Mouse (Mus musculus): ENCODE data around the gene Fscn2. TPM values are rescaled to one million over a fixed set of nuclear protein-coding genes. Genes with fewer than 3 reads are reported as not detected.

Gene Fscn2
- total and polyA plus RNA-seq, 3 experiments, result 0.21 TPM; not detected in 2

DNA sequence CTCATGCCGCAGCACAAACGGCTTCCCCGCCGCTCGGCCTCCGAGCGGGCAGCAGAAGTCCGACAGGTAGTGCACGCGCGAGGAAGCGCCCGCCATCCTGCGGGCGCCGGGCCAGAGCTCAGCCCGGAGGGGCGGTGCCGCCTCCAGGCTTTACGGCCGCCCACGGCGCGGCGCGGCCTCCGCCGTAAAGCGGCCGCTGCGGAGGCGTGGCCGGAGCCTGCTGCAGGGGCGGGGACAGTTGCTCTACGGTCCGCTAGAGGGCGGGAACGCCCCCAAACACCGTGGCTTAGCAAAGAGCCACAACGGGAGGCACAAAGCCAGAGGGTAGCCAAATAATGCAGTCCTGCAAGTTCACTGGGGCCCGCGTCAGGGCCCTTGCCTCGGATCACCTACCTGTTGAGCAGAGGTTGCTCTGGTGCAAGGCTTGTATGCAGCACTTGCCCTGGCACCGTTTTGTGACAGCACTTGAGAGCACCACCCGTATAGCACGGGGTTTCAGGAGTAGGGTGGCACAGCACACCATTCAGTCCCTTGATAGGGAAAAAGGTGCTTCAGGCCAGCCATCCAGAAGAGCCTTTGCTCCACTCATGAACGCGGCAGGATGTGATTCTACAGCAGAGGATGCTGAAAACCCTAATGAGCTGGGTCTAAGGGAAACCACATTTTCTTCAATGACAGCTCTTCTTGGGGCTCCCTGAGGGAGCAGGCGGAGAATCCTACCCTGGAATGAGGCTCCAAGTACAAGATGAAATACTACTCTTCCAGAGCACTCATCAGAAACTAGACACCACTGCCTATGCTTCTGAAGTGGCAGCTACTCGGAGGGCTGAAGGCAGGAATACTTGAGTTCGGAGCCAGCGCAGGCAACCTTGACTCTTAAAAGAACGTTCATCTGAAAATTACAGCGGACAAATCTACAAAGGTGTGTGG is 17.5 kb downstream of the Fscn2 start, which contains the start of gene Faap100:
TSS of gene Faap100 (minus strand) at position 154 of the 930 bp plus-strand sequence.
- peak; percentile 94 to 95 for DNase-seq
- Histone ChIP-seq H3K27ac (peak within 1 kb of the TSS; percentile 72), H3K27me3 (ENCODE audit: control insufficient read depth, insufficient read depth, low read length) (no peaks in the 10 kb centered on the region), H3K79me2 (replicated peaks; ENCODE audit: control insufficient read depth, insufficient read depth, low read length) (no peaks in the 10 kb centered on the region), H3K9ac (ENCODE audit: low read depth, low read length) (peak within 1 kb of the TSS; percentile 77), H3K4me3 (peak within 1 kb of the TSS; percentile 87), H3K4me1 (ENCODE audit: control insufficient read depth, insufficient read depth, low read length) (peaks cover 13% of the 10 kb centered on the region), H3K36me3 (ENCODE audit: control insufficient read depth, insufficient read depth, low read length) (peaks cover 3% of the 10 kb centered on the region; the same call in 1 of the 2 replicates)
- intact Hi-C loops (cut with DNase I), result no loop called here
- WGBS, result 8% methylated on average over 53 of the region's 54 CpGs
- peak; percentile 97 for TF ChIP-seq CTCF (IDR thresholded peaks at IDR 0.05)
- TF ChIP-seq POLR2A (IDR thresholded peaks at IDR 0.05; ENCODE audit: insufficient read depth, low read depth, low read length), result peak; percentile 47; the same call in 1 of the 2 replicates
- 0 out of 2 replicates have a peak, but pooled peaks have one; percentile 39 for TF ChIP-seq EP300 (IDR thresholded peaks at IDR 0.05; ENCODE audit: insufficient read depth, low read depth, low read length)

DNA sequence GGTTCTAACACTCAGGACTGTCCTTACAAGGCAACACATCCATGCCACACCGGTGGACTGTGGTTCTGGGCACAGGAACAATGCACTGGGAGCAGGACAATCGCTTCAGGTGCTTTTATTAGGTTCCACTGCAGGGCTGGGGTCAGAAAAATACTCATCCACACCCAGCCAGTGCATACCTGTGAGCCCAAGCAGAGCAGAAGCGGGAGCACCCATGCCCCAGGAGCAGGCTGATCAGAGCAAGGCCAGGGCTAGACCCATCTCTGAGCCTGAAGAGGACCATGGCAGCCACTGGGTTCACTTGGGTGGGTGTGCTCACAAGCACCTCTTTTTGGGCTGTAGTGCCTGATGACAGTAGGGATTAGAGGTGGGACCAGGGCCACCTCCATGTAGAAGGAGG is 18.9 kb downstream of the Fscn2 start:
- no peaks in the 10 kb centered on the region for H3K79me2 ChIP-seq (replicated peaks; ENCODE audit: control insufficient read depth, insufficient read depth, low read length)
- no peak for TF ChIP-seq EP300 (IDR thresholded peaks at IDR 0.05; ENCODE audit: insufficient read depth, low read depth, low read length)
- no peak for TF ChIP-seq CTCF (IDR thresholded peaks at IDR 0.05)
- no peak for TF ChIP-seq POLR2A (IDR thresholded peaks at IDR 0.05; ENCODE audit: insufficient read depth, low read depth, low read length)
- no peaks in the 10 kb centered on the region for H3K27me3 ChIP-seq (ENCODE audit: control insufficient read depth, insufficient read depth, low read length)
- H3K27ac ChIP-seq, result no peak overlapping the region
- no peak overlapping the region for H3K9ac ChIP-seq (ENCODE audit: low read depth, low read length)
- peaks cover 3% of the 10 kb centered on the region; the same call in 1 of the 2 replicates for H3K36me3 ChIP-seq (ENCODE audit: control insufficient read depth, insufficient read depth, low read length)
- no peak overlapping the region for H3K4me3 ChIP-seq
- intact Hi-C loops (cut with DNase I), result no loop called here
- H3K4me1 ChIP-seq (ENCODE audit: control insufficient read depth, insufficient read depth, low read length), result peaks cover 10% of the 10 kb centered on the region
- WGBS, result 88% methylated on average over 3 of the region's 3 CpGs
- no peak for DNase-seq

GRCm38 (mm10) chr11:120381157-120381556 is 19.8 kb downstream of the Fscn2 start:
- peaks cover 10% of the 10 kb centered on the region for H3K4me1 ChIP-seq (ENCODE audit: control insufficient read depth, insufficient read depth, low read length)

DNA sequence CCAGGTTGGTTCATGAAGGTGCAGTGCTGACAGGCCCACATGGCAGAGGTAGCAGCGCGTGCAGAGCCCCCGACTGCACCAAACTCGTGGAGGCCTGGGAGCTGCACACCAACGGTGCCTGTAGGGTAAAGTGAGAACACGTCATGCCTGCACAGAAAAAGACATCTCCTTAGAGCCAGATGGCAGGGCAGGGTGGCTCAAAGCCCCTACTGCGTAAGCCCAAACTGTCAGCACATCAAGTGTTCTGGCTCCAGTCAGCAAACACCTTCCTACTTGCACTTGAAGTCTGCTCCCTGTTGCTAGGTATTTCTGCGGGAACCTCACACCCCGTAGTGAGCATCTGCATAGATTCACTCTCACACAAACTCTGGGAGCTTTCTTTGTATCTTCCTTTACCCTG is 21.2 kb downstream of the Fscn2 start:
- 66% methylated on average over 9 of the region's 9 CpGs for WGBS
- H3K79me2 ChIP-seq (replicated peaks; ENCODE audit: control insufficient read depth, insufficient read depth, low read length), result no peaks in the 10 kb centered on the region
- intact Hi-C loops (cut with DNase I), result no loop called here
- H3K27ac ChIP-seq, result peak overlapping the region; percentile 23
- peaks cover 3% of the 10 kb centered on the region; the same call in 1 of the 2 replicates for H3K36me3 ChIP-seq (ENCODE audit: control insufficient read depth, insufficient read depth, low read length)
- no peak overlapping the region for H3K9ac ChIP-seq (ENCODE audit: low read depth, low read length)
- H3K4me3 ChIP-seq, result no peak overlapping the region
- TF ChIP-seq EP300 (IDR thresholded peaks at IDR 0.05; ENCODE audit: insufficient read depth, low read depth, low read length) (peak; percentile 95), CTCF (IDR thresholded peaks at IDR 0.05) (no peak), POLR2A (IDR thresholded peaks at IDR 0.05; ENCODE audit: insufficient read depth, low read depth, low read length) (no peak)
- no peaks in the 10 kb centered on the region for H3K27me3 ChIP-seq (ENCODE audit: control insufficient read depth, insufficient read depth, low read length)
- peaks cover 7% of the 10 kb centered on the region for H3K4me1 ChIP-seq (ENCODE audit: control insufficient read depth, insufficient read depth, low read length)
- peak in 1 of 2 experiments; percentile 67 for DNase-seq

More at GRCm38 (mm10) chr11:120381157-120381556, 19.8 kb downstream of the Fscn2 start:
- no peak overlapping the region for H3K9ac ChIP-seq (ENCODE audit: low read depth, low read length)
- intact Hi-C loops (cut with DNase I), result no loop called here
- H3K27ac ChIP-seq, result no peak overlapping the region
- DNase-seq, result no peak
- H3K4me3 ChIP-seq, result no peak overlapping the region
- H3K79me2 ChIP-seq (replicated peaks; ENCODE audit: control insufficient read depth, insufficient read depth, low read length), result no peaks in the 10 kb centered on the region
- no peaks in the 10 kb centered on the region for H3K27me3 ChIP-seq (ENCODE audit: control insufficient read depth, insufficient read depth, low read length)
- TF ChIP-seq EP300 (IDR thresholded peaks at IDR 0.05; ENCODE audit: insufficient read depth, low read depth, low read length) (no peak), POLR2A (IDR thresholded peaks at IDR 0.05; ENCODE audit: insufficient read depth, low read depth, low read length) (no peak), CTCF (IDR thresholded peaks at IDR 0.05) (no peak)
- peaks cover 3% of the 10 kb centered on the region; the same call in 1 of the 2 replicates for H3K36me3 ChIP-seq (ENCODE audit: control insufficient read depth, insufficient read depth, low read length)
- WGBS, result 82% methylated on average over 4 of the region's 4 CpGs

- WGBS, result 63% methylated on average over 6 of the region's 6 CpGs
- peaks cover 3% of the 10 kb centered on the region; the same call in 1 of the 2 replicates for H3K36me3 ChIP-seq (ENCODE audit: control insufficient read depth, insufficient read depth, low read length)
- H3K4me3 ChIP-seq, result no peak overlapping the region
- peak in 1 of 2 experiments; percentile 47 for DNase-seq
- peak overlapping the region; percentile 63 for H3K27ac ChIP-seq
- H3K4me1 ChIP-seq (ENCODE audit: control insufficient read depth, insufficient read depth, low read length), result no peaks in the 10 kb centered on the region; the same call in 1 of the 2 replicates
- no peaks in the 10 kb centered on the region for H3K27me3 ChIP-seq (ENCODE audit: control insufficient read depth, insufficient read depth, low read length)
- intact Hi-C loops (cut with DNase I), result no loop called here
- H3K79me2 ChIP-seq (replicated peaks; ENCODE audit: control insufficient read depth, insufficient read depth, low read length), result no peaks in the 10 kb centered on the region
- no peak for TF ChIP-seq CTCF (IDR thresholded peaks at IDR 0.05)
- 0 out of 2 replicates have a peak, but pooled peaks have one; percentile 54 for TF ChIP-seq EP300 (IDR thresholded peaks at IDR 0.05; ENCODE audit: insufficient read depth, low read depth, low read length)
- 0 out of 2 replicates have a peak, but pooled peaks have one; percentile 24 for TF ChIP-seq POLR2A (IDR thresholded peaks at IDR 0.05; ENCODE audit: insufficient read depth, low read depth, low read length)
- no peak overlapping the region for H3K9ac ChIP-seq (ENCODE audit: low read depth, low read length)
Observed at GRCm38 (mm10) chr11:120386632-120387031, 25.3 kb downstream of the Fscn2 start.

All from heart, adult 2 months (tissue).